17 mouse cellular contexts compared by ENCODE assay signal in genomic region chr12:70216229-70216800, GRCm38 (mm10). TPM values are rescaled to one million over a fixed set of nuclear protein-coding genes. Genes with fewer than 3 reads are reported as not detected.
A peak's percentile ranks its signal among the peaks of the same experiment; 100 is the strongest.
DNase-seq lines count a peak whose midpoint lies in the region; ATAC-seq and TF ChIP-seq lines count a peak whose summit lies in the region.
"Had no signal": no experiment of that assay in that cellular context is flagged by ENCODE, and none has a peak within 500 bp of the region (broad histone marks: within the 10 kb centered on the region; RNA-seq: fewer than 3 reads in every experiment).

No protein-coding gene starts in this region.

- intact Hi-C loops in gastrocnemius, postnatal 14 days (cut with DNase I; ENCODE audit: low total_unique reads) = no loop called here

- H3K27me3 ChIP-seq in hindbrain, postnatal 0 days (ENCODE audit: insufficient read depth, low read length) = no peaks in the 10 kb centered on the region
- H3K27me3 ChIP-seq in hindbrain, embryonic 13.5 days = no peaks in the 10 kb centered on the region
- no peaks in the 10 kb centered on the region for H3K27me3 ChIP-seq in lung, embryonic 15.5 days
- H3K27me3 ChIP-seq: hindbrain, embryonic 15.5 days had no signal

- H3K9ac ChIP-seq in hindbrain, postnatal 0 days (replicated peaks; ENCODE audit: low read length) = no peak overlapping the region
- H3K9ac ChIP-seq in hindbrain, embryonic 13.5 days = no peak overlapping the region
- H3K9ac ChIP-seq in lung, embryonic 15.5 days = no peak overlapping the region
- H3K9ac ChIP-seq: hindbrain, embryonic 15.5 days had no signal

- H3K4me3 ChIP-seq in hindbrain, postnatal 0 days (ENCODE audit: low read length) = no peak overlapping the region
- H3K4me3 ChIP-seq in hindbrain, embryonic 13.5 days = no peak overlapping the region
- H3K4me3 ChIP-seq in lung, embryonic 15.5 days = no peak overlapping the region
- H3K4me3 ChIP-seq: erythroblast, embryonic 14.5 days; heart, adult 2 months; hindbrain, embryonic 15.5 days had no signal

- no peaks in the 10 kb centered on the region for H3K9me3 ChIP-seq in hindbrain, postnatal 0 days (ENCODE audit: low read length)
- H3K9me3 ChIP-seq in hindbrain, embryonic 13.5 days = no peaks in the 10 kb centered on the region
- H3K9me3 ChIP-seq in lung, embryonic 15.5 days = no peaks in the 10 kb centered on the region
- H3K9me3 ChIP-seq: hindbrain, embryonic 15.5 days had no signal

- no peak for TF ChIP-seq POLR2A in brain, embryonic 14.5 days (IDR thresholded peaks at IDR 0.05; ENCODE audit: borderline replicate concordance, extremely low read depth, insufficient read depth, insufficient read length, poor library complexity, severe bottlenecking)

- no peak overlapping the region for H3K27ac ChIP-seq in hindbrain, postnatal 0 days
- no peak overlapping the region for H3K27ac ChIP-seq in hindbrain, embryonic 13.5 days
- H3K27ac ChIP-seq in lung, embryonic 15.5 days = peak overlapping the region; percentile 31; the same call in 1 of the 2 replicates
- H3K27ac ChIP-seq: heart, adult 2 months; hindbrain, embryonic 15.5 days; stomach, postnatal 0 days had no signal

- H3K36me3 ChIP-seq in hindbrain, postnatal 0 days (ENCODE audit: insufficient read depth, low read length) = no peaks in the 10 kb centered on the region
- no peaks in the 10 kb centered on the region for H3K36me3 ChIP-seq in hindbrain, embryonic 13.5 days
- H3K36me3 ChIP-seq in lung, embryonic 15.5 days = peaks cover 26% of the 10 kb centered on the region
- H3K36me3 ChIP-seq: hindbrain, embryonic 15.5 days had no signal

- no peak for TF ChIP-seq CTCF in hindbrain, postnatal 0 days (IDR thresholded peaks at IDR 0.05; ENCODE audit: low read depth)
- no peak for TF ChIP-seq CTCF in brain, embryonic 14.5 days (IDR thresholded peaks at IDR 0.05; ENCODE audit: borderline replicate concordance, extremely low read depth, insufficient read depth, insufficient read length)

- H3K4me2 ChIP-seq in hindbrain, postnatal 0 days (ENCODE audit: low read depth, low read length) = no peak overlapping the region
- no peak overlapping the region for H3K4me2 ChIP-seq in hindbrain, embryonic 13.5 days
- H3K4me2 ChIP-seq in lung, embryonic 15.5 days = no peak overlapping the region
- H3K4me2 ChIP-seq: hindbrain, embryonic 15.5 days; liver, embryonic 11.5 days had no signal

- peak; percentile 29; the same call in 1 of the 2 replicates for ATAC-seq in hindbrain, postnatal 0 days
- no peak for ATAC-seq in hindbrain, embryonic 13.5 days (ENCODE audit: low FRiP score)
- ATAC-seq in lung, embryonic 15.5 days (ENCODE audit: borderline replicate concordance, extremely low read depth, low FRiP score, low TSS enrichment) = no peak
- ATAC-seq: intestine, postnatal 0 days had no signal

- 29% methylated on average over 16 of the region's 16 CpGs for WGBS in hindbrain, postnatal 0 days
- 44% methylated on average over 16 of the region's 16 CpGs for WGBS in hindbrain, embryonic 13.5 days
- WGBS in lung, embryonic 15.5 days = 47% methylated on average over 16 of the region's 16 CpGs

- DNase-seq in hindbrain, postnatal 0 days (ENCODE audit: low spot score) = no peak
- DNase-seq in lung, postnatal 14 days = no peak
- peak; percentile 59 for DNase-seq in R1 (ENCODE audit: low read depth, low spot score)
- DNase-seq in brain, embryonic 14.5 days (ENCODE audit: low read depth) = peak; percentile 62
- no peak for DNase-seq in gastrocnemius, postnatal 14 days
- DNase-seq: cerebellum, adult 11-12 months; cerebellum, postnatal 36 days; heart, adult 2 months; right cerebral cortex, postnatal 14 days; thymus, postnatal 14 days had no signal

- no peaks in the 10 kb centered on the region for H3K4me1 ChIP-seq in hindbrain, postnatal 0 days (ENCODE audit: insufficient read depth, low read length)
- peaks cover 8% of the 10 kb centered on the region for H3K4me1 ChIP-seq in hindbrain, embryonic 13.5 days (replicated peaks)
- peaks cover 3% of the 10 kb centered on the region; the same call in 1 of the 2 replicates for H3K4me1 ChIP-seq in lung, embryonic 15.5 days
- H3K4me1 ChIP-seq: hindbrain, embryonic 15.5 days had no signal

RNA-seq across cellular contexts. Expression of gene Pygl, which starts 15.0 kb away (rescaled TPM):
- total RNA-seq in hindbrain, postnatal 0 days (2014; rRNA removed) = 9.0 and 10.9 TPM in 2 replicates
- polyA plus RNA-seq in hindbrain, postnatal 0 days (2015; fragmentation: Nextera tagmentation; extraction: Ambion mirVana) = 8.3 and 8.4 TPM in 2 replicates
- 6.6 and 8.6 TPM in 2 replicates for polyA plus RNA-seq in hindbrain, embryonic 13.5 days (2015; fragmentation: Nextera tagmentation; extraction: Ambion mirVana)
- polyA plus RNA-seq in lung, embryonic 15.5 days (2015; fragmentation: Nextera tagmentation; extraction: Ambion mirVana) = 58.7 and 65.4 TPM in 2 replicates
- polyA plus RNA-seq in brain, embryonic 14.5 days (2012; rRNA removed) = 5.0 and 6.6 TPM in 2 replicates
- 1 to 10 TPM; 2.2 to 3.2 TPM for total RNA-seq in gastrocnemius, postnatal 14 days (2021)

Comparison
In these comparisons a context has a peak if more than half of its experiments do, and no peak if none do; other contexts are left out.
1. DNase-seq: peak in R1 (single experiment) and brain, embryonic 14.5 days (single experiment); none in hindbrain, postnatal 0 days (single experiment), lung, postnatal 14 days (single experiment) and gastrocnemius, postnatal 14 days (single experiment).